Mouse (Mus musculus) CH12.LX (cell line): ENCODE measurements around the gene Slc13a4. TPM values are rescaled to one million over a fixed set of nuclear protein-coding genes. Genes with fewer than 3 reads are reported as not detected.

Source experiments
- DNase-seq: peaks from one replicate; pipeline ENCODE4 v3.0.0-alpha.2; 2013; ENCODE audit errors: extremely low read depth
- H3K27ac ChIP-seq: 2 replicates; pipeline ENCODE4 v1.5.1; 2012; ENCODE audit warnings: low read depth, mild to moderate bottlenecking, control low read depth, moderate library complexity; ENCODE audit not compliant: insufficient read depth
- H3K27me3 ChIP-seq: replicated peaks from 2 replicates; pipeline ENCODE3; 2012; ENCODE audit warnings: inconsistent platforms
- H3K36me3 ChIP-seq, 2 experiments: replicated peaks in 1 of 2; 2 replicates each; pipeline versions ENCODE3 to v1.6.1; 2012; ENCODE audit warnings: inconsistent platforms in 1 of 2, low read length in 1 of 2, mild to moderate bottlenecking in 1 of 2, mixed read lengths in 1 of 2, moderate library complexity in 1 of 2; ENCODE audit not compliant: control insufficient read depth in 1 of 2, insufficient read depth in 1 of 2
- H3K4me1 ChIP-seq, 2 experiments: 2 replicates each; pipeline ENCODE4 v1.6.1; 2012; ENCODE audit warnings: inconsistent platforms in 1 of 2, moderate library complexity in 1 of 2; ENCODE audit not compliant: insufficient read depth in 2 of 2, control insufficient read depth in 1 of 2
- H3K4me2 ChIP-seq: 2 replicates; pipeline ENCODE4 v1.6.1; 2012; ENCODE audit warnings: low read depth, mild to moderate bottlenecking, control low read depth; ENCODE audit not compliant: poor library complexity, insufficient read depth, severe bottlenecking
- H3K4me3 ChIP-seq, 3 experiments: fragments of 150-350 bp in 1 of 3; sonication (generic) in 1 of 3; replicated peaks in 1 of 3; 2 replicates each; pipeline versions ENCODE3 to v1.5.1; 2011 to 2012; ENCODE audit warnings: low read depth in 2 of 3, low read length in 2 of 3, mild to moderate bottlenecking in 2 of 3, moderate library complexity in 2 of 3, control low read depth in 1 of 3, improper control_type of control experiment in 1 of 3, inconsistent platforms in 1 of 3, mixed read lengths in 1 of 3; ENCODE audit not compliant: poor library complexity in 1 of 3
- H3K79me2 ChIP-seq: replicated peaks from 2 replicates; pipeline ENCODE4 v1.6.1; 2012; ENCODE audit warnings: mild to moderate bottlenecking, moderate library complexity; ENCODE audit not compliant: control insufficient read depth, poor library complexity, insufficient read depth, severe bottlenecking; ENCODE audit errors: extremely low read depth
- H3K9ac ChIP-seq: 2 replicates; pipeline ENCODE4 v1.6.1; 2012; ENCODE audit warnings: low read depth, mild to moderate bottlenecking, control low read depth, moderate library complexity; ENCODE audit not compliant: insufficient read depth
- H3K9me3 ChIP-seq: replicated peaks from 2 replicates; pipeline ENCODE3; 2012; ENCODE audit warnings: low read length, inconsistent platforms, mixed read lengths
- BHLHE40 ChIP-seq: IDR thresholded peaks from 2 replicates; pipeline ENCODE4 v1.6.1; 2011; ENCODE audit warnings: mild to moderate bottlenecking, low read depth, low read length, improper control_type of control experiment
- CHD2 ChIP-seq: IDR thresholded peaks from 2 replicates; pipeline ENCODE4 v1.6.1; 2011; ENCODE audit warnings: low read length, improper control_type of control experiment
- E2F4 ChIP-seq: IDR thresholded peaks from 2 replicates; pipeline ENCODE4 v1.6.1; 2011; ENCODE audit warnings: low read depth, low read length, improper control_type of control experiment; ENCODE audit not compliant: insufficient replicate concordance
- EP300 ChIP-seq: IDR thresholded peaks from 2 replicates; pipeline ENCODE4 v1.6.1; 2011; ENCODE audit warnings: low read length, improper control_type of control experiment
- ETS1 ChIP-seq: conservative IDR thresholded peaks from 2 replicates; pipeline ENCODE4 v1.6.1; 2012; ENCODE audit warnings: low read depth, mild to moderate bottlenecking, inconsistent platforms, low read length, improper control_type of control experiment, moderate library complexity
- GABPA ChIP-seq: IDR thresholded peaks from 2 replicates; pipeline ENCODE4 v1.6.1; 2012; ENCODE audit warnings: low read depth, low read length, improper control_type of control experiment, inconsistent platforms; ENCODE audit not compliant: insufficient replicate concordance
- HCFC1 ChIP-seq: IDR thresholded peaks from 2 replicates; pipeline ENCODE4 v1.6.1; 2012; ENCODE audit warnings: low read depth, mild to moderate bottlenecking, inconsistent platforms, low read length, improper control_type of control experiment
- IRF4 ChIP-seq: IDR thresholded peaks from 2 replicates; pipeline ENCODE4 v1.6.1; 2014; ENCODE audit warnings: low read depth, mild to moderate bottlenecking, inconsistent platforms, low read length, improper control_type of control experiment
- JUN ChIP-seq: IDR thresholded peaks from 2 replicates; pipeline ENCODE4 v1.6.1; 2011; ENCODE audit warnings: low read depth, mild to moderate bottlenecking, low read length, improper control_type of control experiment, moderate library complexity; ENCODE audit not compliant: insufficient read depth
- KAT2A ChIP-seq: IDR thresholded peaks from 2 replicates; pipeline ENCODE4 v1.6.1; 2012; ENCODE audit warnings: low read length, improper control_type of control experiment, inconsistent platforms; ENCODE audit not compliant: insufficient replicate concordance
- MAX ChIP-seq: IDR thresholded peaks from 2 replicates; pipeline ENCODE4 v1.6.1; 2011; ENCODE audit warnings: low read length, improper control_type of control experiment
- MAZ ChIP-seq: IDR thresholded peaks from 2 replicates; pipeline ENCODE4 v1.6.1; 2012; ENCODE audit warnings: low read depth, mild to moderate bottlenecking, inconsistent platforms, low read length, improper control_type of control experiment, moderate library complexity
- MEF2A ChIP-seq: IDR thresholded peaks from 2 replicates; pipeline ENCODE4 v1.6.1; 2014; ENCODE audit warnings: low read depth, mild to moderate bottlenecking, inconsistent platforms, low read length, improper control_type of control experiment, borderline replicate concordance
- MXI1 ChIP-seq: IDR thresholded peaks from 2 replicates; pipeline ENCODE4 v1.6.1; 2011; ENCODE audit warnings: mild to moderate bottlenecking, low read depth, low read length, improper control_type of control experiment
- MYC ChIP-seq: IDR thresholded peaks from 2 replicates; pipeline ENCODE4 v1.6.1; 2011; ENCODE audit warnings: low read depth, mild to moderate bottlenecking, improper control_type of control experiment, low read length
- NELFE ChIP-seq: IDR thresholded peaks from 2 replicates; pipeline ENCODE4 v1.6.1; 2011; ENCODE audit warnings: low read depth, low read length, improper control_type of control experiment
- NRF1 ChIP-seq: IDR thresholded peaks from 2 replicates; pipeline ENCODE4 v1.6.1; 2014; ENCODE audit warnings: low read depth, mild to moderate bottlenecking, inconsistent platforms, low read length, improper control_type of control experiment, moderate library complexity
- PAX5 ChIP-seq: IDR thresholded peaks from 2 replicates; pipeline ENCODE4 v1.6.1; 2012; ENCODE audit warnings: low read length, inconsistent platforms, mixed read lengths
- POLR2A ChIP-seq: IDR thresholded peaks from 2 replicates; pipeline ENCODE4 v1.6.1; 2011; ENCODE audit warnings: low read depth, mild to moderate bottlenecking, improper control_type of control experiment, low read length
- POLR2AphosphoS2 ChIP-seq: IDR thresholded peaks from 2 replicates; pipeline ENCODE4 v1.6.1; 2011; ENCODE audit warnings: low read depth, low read length, improper control_type of control experiment
- RCOR1 ChIP-seq: conservative IDR thresholded peaks from 2 replicates; pipeline ENCODE4 v1.6.1; 2012; ENCODE audit warnings: low read depth, mild to moderate bottlenecking, inconsistent platforms, low read length, improper control_type of control experiment
- SIN3A ChIP-seq: IDR thresholded peaks from 2 replicates; pipeline ENCODE4 v1.6.1; 2012; ENCODE audit warnings: low read length, improper control_type of control experiment, inconsistent platforms
- TBP ChIP-seq: conservative IDR thresholded peaks from 2 replicates; pipeline ENCODE4 v1.6.1; 2011; ENCODE audit warnings: low read depth, low read length, improper control_type of control experiment
- TCF12 ChIP-seq: IDR thresholded peaks from 2 replicates; pipeline ENCODE4 v1.6.1; 2014; ENCODE audit warnings: low read depth, mild to moderate bottlenecking, inconsistent platforms, low read length, improper control_type of control experiment
- UBTF ChIP-seq: IDR thresholded peaks from 2 replicates; pipeline ENCODE4 v1.6.1; 2012; ENCODE audit warnings: low read depth, mild to moderate bottlenecking, inconsistent platforms, low read length, improper control_type of control experiment, moderate library complexity
- USF2 ChIP-seq: conservative IDR thresholded peaks from 2 replicates; pipeline ENCODE4 v1.6.1; 2011; ENCODE audit warnings: low read depth, low read length, improper control_type of control experiment
- ZKSCAN1 ChIP-seq: IDR thresholded peaks from 2 replicates; pipeline ENCODE4 v1.6.1; 2012; ENCODE audit warnings: low read depth, inconsistent platforms, low read length, improper control_type of control experiment, borderline replicate concordance
- ZNF384 ChIP-seq: IDR thresholded peaks from 2 replicates; pipeline ENCODE4 v1.6.1; 2012; ENCODE audit warnings: low read depth, low read length, improper control_type of control experiment, inconsistent platforms
- dilution Hi-C: fragments of 300-500 bp; cut with MboI; formaldehyde crosslinking; loops from 2 replicates; pipeline ENCODE4 v1.14.3; 2020; ENCODE audit warnings: low sequenced_read_pairs; ENCODE audit not compliant: extremely low pct_unique_long_range_greater_than_20kb, extremely low pct_ligation_motif_present
- in situ Hi-C: fragments of 300-500 bp; cut with MboI; formaldehyde crosslinking; loops from 3 replicates; pipeline ENCODE4 v1.14.3; 2019; ENCODE audit warnings: low sequenced_read_pairs, low pct_ligation_motif_present, low pct_unique_long_range_greater_than_20kb, mixed read lengths
- polyA plus RNA-seq: library from polyadenylated mRNA; unstranded; fragments of >175 nt; gene quantifications from 2 replicates; pipeline ENCODE4 v1.2.1, GENCODE M21; 2012; ENCODE audit warnings: low read depth; ENCODE audit not compliant: insufficient read length
- total RNA-seq, 2 experiments: library from RNA; depleted of rRNA; stranded (reverse); fragments of 300-350 nt in 1 of 2; fragments of >200 nt in 1 of 2; gene quantifications; 2 replicates each; pipeline ENCODE4 v1.2.3; 2012 to 2014

Slc13a4 gene
- total and polyA plus RNA-seq, 3 experiments: not detected

GRCm38 (mm10) chr6:35303355-35303900 lies 4.5 kb downstream of the Slc13a4 start:
- no peaks in the 10 kb centered on the region for H3K79me2 ChIP-seq
- H3K4me3 ChIP-seq: no peak overlapping the region
- no peaks in the 10 kb centered on the region for H3K9me3 ChIP-seq
- no peaks in the 10 kb centered on the region for H3K36me3 ChIP-seq
- H3K27me3 ChIP-seq: no peaks in the 10 kb centered on the region
- H3K27ac ChIP-seq: no peak overlapping the region
- dilution Hi-C loops (no loop called here), in situ Hi-C loops (no loop called here)
- H3K4me2 ChIP-seq: no peak overlapping the region
- peaks cover 0 to 12% of the 10 kb centered on the region in 2 experiments; a peak in 2 of 4 replicates for H3K4me1 ChIP-seq
- no peak for DNase-seq
- no peak for TF ChIP-seq E2F4
- TF ChIP-seq TCF12: no peak
- TF ChIP-seq NRF1: no peak
- no peak for TF ChIP-seq JUN
- no peak for TF ChIP-seq ETS1
- no peak for TF ChIP-seq IRF4
- TF ChIP-seq PAX5: no peak
- no peak for TF ChIP-seq EP300
- TF ChIP-seq BHLHE40: no peak
- no peak for TF ChIP-seq SIN3A
- TF ChIP-seq, all 38 proteins: peak for 0
- H3K9ac ChIP-seq: no peak overlapping the region

DNA sequence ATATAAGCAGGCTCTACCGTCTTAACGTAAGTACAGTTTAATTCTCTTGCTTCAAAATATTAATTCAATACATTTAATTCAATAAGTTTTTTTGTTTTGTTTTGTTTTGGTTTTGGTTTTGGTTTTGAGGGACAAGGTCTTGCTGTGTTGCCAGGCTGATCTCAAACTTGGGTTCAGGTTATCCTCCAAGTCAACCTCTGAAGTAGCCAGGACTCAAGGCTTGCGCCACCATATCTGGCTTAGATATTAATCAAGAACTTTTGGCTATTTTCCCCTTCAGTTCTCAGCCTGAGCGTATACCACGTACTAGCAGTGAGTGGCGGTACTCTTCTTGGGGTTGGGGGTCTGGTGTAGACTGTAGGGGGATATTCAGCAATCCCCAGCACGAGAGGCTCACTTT lies 5.3 kb downstream of the Slc13a4 start:
- in situ Hi-C loops: no loop called here
- no peak for DNase-seq
- H3K4me1 ChIP-seq: peaks cover 0 to 18% of the 10 kb centered on the region in 2 experiments; a peak in 2 of 4 replicates
- no peak overlapping the region for H3K27ac ChIP-seq
- H3K9ac ChIP-seq: no peak overlapping the region
- no peaks in the 10 kb centered on the region for H3K36me3 ChIP-seq
- H3K79me2 ChIP-seq: no peaks in the 10 kb centered on the region
- H3K9me3 ChIP-seq: no peaks in the 10 kb centered on the region
- H3K4me2 ChIP-seq: no peak overlapping the region
- dilution Hi-C loops: no loop called here
- TF ChIP-seq MXI1 (no peak), KAT2A (no peak), E2F4 (no peak), NELFE (no peak), MAX (no peak), MAZ (no peak), USF2 (no peak), GABPA (no peak), PAX5 (no peak), HCFC1 (no peak), MEF2A (no peak), ZKSCAN1 (no peak), CHD2 (no peak), RCOR1 (no peak), MYC (no peak), ZNF384 (no peak), POLR2A (no peak), POLR2AphosphoS2 (no peak), UBTF (no peak), TBP (no peak)
- H3K27me3 ChIP-seq: no peaks in the 10 kb centered on the region
- H3K4me3 ChIP-seq: no peak overlapping the region
